Mouse (Mus musculus) frontal cortex, adult 2 months (tissue): ENCODE measurements around the gene Tsc22d2. TPM values are rescaled to one million over a fixed set of nuclear protein-coding genes. Genes with fewer than 3 reads are reported as not detected.

ENCODE experiments used
- DNase-seq, 2 experiments: peaks; one replicate each; pipeline ENCODE4 v3.0.0; 2022; ENCODE audit warnings: low spot score in 1 of 2; ENCODE audit errors: extremely low spot score in 1 of 2
- polyA plus RNA-seq: library from polyadenylated mRNA; depleted of rRNA; stranded (reverse); fragments of >200 nt; gene quantifications from 2 replicates; pipeline ENCODE4 v1.2.3, GENCODE M21; 2012; rRNA removed

Gene Tsc22d2
- polyA plus RNA-seq, 1 experiment: 12.0 TPM

- no peak for DNase-seq
Observed at GRCm38 (mm10) chr3:58508020-58508750, 93.7 kb downstream of the Tsc22d2 start.

GRCm38 (mm10) chr3:58511581-58511980 lies 97.1 kb downstream of the Tsc22d2 start:
- no peak for DNase-seq

GRCm38 (mm10) chr3:58512740-58513139 lies 98.2 kb downstream of the Tsc22d2 start:
- DNase-seq: no peak

- DNase-seq: no peak
Observed at GRCm38 (mm10) chr3:58513483-58513882, 99.0 kb downstream of the Tsc22d2 start.

- DNase-seq: no peak
Observed at GRCm38 (mm10) chr3:58515947-58516601, 101.6 kb downstream of the Tsc22d2 start.

Other genes starting within 250 kb of the Tsc22d2 start
- 37.0 and 39.0 TPM in 2 replicates for gene Eif2a, start 111.1 kb downstream of the Tsc22d2 start, polyA plus RNA-seq
- 23.6 and 23.7 TPM in 2 replicates for gene Serp1, start 111.2 kb downstream of the Tsc22d2 start, polyA plus RNA-seq
- 107 and 115 TPM in 2 replicates for gene Selenot, start 161.9 kb downstream of the Tsc22d2 start, polyA plus RNA-seq
- 1.8 and 2.0 TPM in 2 replicates for gene Erich6, start 222.5 kb downstream of the Tsc22d2 start, polyA plus RNA-seq